Mouse (Mus musculus): ENCODE data around the gene Garnl3. TPM values are rescaled to one million over a fixed set of nuclear protein-coding genes. Genes with fewer than 3 reads are reported as not detected.

Gene Garnl3
- polyA plus RNA-seq (2015; fragmentation: Illumina TruSeq; extraction: RNeasy Lipid Tissue Mini Kit (QIAGEN cat#74804); ENCODE audit: low read depth, low replicate concordance) = 60.0 TPM

DNA sequence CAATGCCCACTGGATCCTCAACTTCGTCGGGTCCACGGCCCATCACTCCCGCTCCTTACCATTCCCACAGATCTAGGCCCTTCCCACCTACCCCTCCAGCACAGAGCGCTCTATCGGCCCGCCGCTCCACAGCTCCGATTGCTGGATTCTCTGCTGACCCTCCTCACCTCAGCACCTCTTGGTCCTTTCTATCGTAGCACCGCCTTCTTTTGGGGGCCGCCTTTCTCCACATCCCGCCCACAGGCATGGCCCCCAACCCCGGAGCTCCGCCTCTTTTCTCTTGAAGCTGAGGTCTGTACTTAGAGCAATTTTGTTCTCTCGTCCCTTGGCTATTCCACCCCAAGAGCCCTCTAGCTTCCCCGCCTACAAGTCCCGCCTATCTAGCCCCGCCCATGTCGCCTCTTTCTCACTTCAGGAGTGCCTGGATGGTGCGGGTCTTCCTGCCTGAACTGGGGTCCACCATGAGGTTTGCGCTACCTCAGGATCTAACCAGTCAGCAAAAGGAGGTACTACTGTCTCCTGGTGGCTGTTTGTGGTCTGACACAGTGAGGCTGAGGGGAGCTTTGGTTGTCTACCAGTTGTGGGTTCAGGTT, at the start of gene Garnl3:
Gene Garnl3 (minus strand): TSS at position 155 of the 593 bp plus-strand sequence.

DNA sequence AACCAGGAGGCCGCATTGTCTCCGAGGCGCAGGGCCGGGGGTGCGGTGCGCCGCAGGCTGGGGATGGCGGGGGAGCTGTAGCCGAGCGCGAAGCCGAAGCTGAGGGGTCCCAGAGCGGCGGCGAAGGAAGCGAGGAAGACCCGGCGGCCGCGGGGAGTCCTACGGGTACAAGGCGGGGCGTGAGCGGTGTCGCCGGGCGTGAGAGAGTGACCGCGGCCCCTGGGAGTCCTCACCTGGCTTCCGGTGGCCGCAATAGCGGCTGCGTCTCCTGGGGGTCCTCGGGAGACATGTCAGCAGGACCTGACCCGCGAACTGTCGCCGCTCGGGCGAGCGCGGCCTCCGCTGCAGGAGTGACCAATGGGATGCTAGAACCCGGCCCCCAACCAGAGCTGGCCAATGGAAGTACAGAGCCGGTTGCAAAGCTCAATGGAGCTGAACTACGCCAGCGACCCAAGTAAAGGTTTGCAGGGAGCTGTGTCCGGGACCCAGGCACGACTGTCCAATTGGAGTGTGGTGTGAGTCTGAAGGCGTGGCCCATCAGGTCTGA, 149.7 kb downstream of the Garnl3 start, which contains the start of gene Slc2a8:
Gene Slc2a8 (minus strand): TSS at position 359 of the 547 bp plus-strand sequence.

DNA sequence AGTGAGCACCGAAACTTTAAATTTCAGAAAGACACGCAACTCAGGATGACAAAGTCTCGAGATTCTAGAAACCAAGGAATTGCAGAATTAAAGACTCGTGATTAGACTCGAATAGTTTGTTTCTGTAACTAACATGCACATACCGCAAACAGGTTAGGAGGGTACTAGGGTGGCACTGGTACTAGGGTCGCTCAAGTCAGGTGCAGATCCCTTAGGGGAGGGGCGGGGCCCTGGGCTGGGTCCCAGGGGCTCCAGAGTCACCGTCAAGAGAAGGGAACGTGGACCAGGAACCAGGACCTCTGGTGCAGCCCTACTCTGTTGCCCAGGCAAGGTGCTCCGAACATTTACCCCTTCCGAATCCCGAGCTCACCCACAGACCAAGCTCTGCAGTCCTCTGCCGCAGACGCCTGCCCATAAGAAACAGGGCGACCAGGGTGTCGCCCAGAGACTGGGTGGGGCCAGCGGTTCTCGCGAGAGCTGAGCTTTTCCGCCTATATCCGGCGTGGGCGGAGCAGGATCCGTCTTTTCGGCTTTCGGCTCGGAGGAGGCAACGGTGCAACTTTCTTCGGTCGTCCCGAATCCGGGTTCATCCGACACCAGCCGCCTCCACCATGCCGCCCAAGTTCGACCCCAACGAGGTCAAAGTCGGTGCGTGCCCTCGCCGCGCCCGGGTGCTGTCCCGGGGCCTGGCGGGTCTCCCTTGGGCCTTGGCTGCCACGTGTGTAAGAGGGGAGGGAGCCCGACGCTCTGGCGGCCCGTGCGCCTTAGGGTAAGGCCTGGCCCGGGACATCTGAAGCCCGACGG, 170.1 kb downstream of the Garnl3 start, which contains the start of the genes Rpl12 and Lrsam1:
Gene Rpl12 (plus strand): TSS at position 368 of the 804 bp plus-strand sequence.
Gene Lrsam1 (minus strand): TSS at position 423 of the 804 bp plus-strand sequence.

Other genes starting within 250 kb of the Garnl3 start
- 710 TPM for gene Rpl12, start 170.1 kb downstream of the Garnl3 start, polyA plus RNA-seq (2015; fragmentation: Illumina TruSeq; extraction: RNeasy Lipid Tissue Mini Kit (QIAGEN cat#74804); ENCODE audit: low read depth, low replicate concordance)
- gene Lrsam1, start 170.0 kb downstream of the Garnl3 start, polyA plus RNA-seq (2015; fragmentation: Illumina TruSeq; extraction: RNeasy Lipid Tissue Mini Kit (QIAGEN cat#74804); ENCODE audit: low read depth, low replicate concordance) = 26.3 TPM
- gene Slc2a8, start 149.6 kb downstream of the Garnl3 start, polyA plus RNA-seq (2015; fragmentation: Illumina TruSeq; extraction: RNeasy Lipid Tissue Mini Kit (QIAGEN cat#74804); ENCODE audit: low read depth, low replicate concordance) = 20.3 TPM
- 2.7 TPM for gene Angptl2, start 84.4 kb upstream of the Garnl3 start, polyA plus RNA-seq (2015; fragmentation: Illumina TruSeq; extraction: RNeasy Lipid Tissue Mini Kit (QIAGEN cat#74804); ENCODE audit: low read depth, low replicate concordance)
- gene Ralgps1, start 239.8 kb upstream of the Garnl3 start, polyA plus RNA-seq (2015; fragmentation: Illumina TruSeq; extraction: RNeasy Lipid Tissue Mini Kit (QIAGEN cat#74804); ENCODE audit: low read depth, low replicate concordance) = 34.7 TPM

Measured in brain, adult 10 weeks (tissue).